Mouse (Mus musculus) gonadal fat pad, adult 2 months (tissue): ENCODE data around the gene Gm1123. TPM values are rescaled to one million over a fixed set of nuclear protein-coding genes. Genes with fewer than 3 reads are reported as not detected.

Source experiments
- DNase-seq: peaks from one replicate; pipeline ENCODE4 v3.0.0-alpha.2; 2012; ENCODE audit warnings: low read depth
- polyA plus RNA-seq: library from polyadenylated mRNA; depleted of rRNA; stranded (reverse); fragments of >200 nt; gene quantifications from 2 replicates; pipeline ENCODE4 v1.2.3, GENCODE M21; 2012

Gene Gm1123
- polyA plus RNA-seq, 1 experiment: not detected

- no peak for DNase-seq
Measured at GRCm38 (mm10) chr9:99001326-99001725, 34.2 kb downstream of the Gm1123 start.

GRCm38 (mm10) chr9:98999881-99000339, 35.6 kb downstream of the Gm1123 start:
- no peak for DNase-seq

- DNase-seq: no peak
Measured at GRCm38 (mm10) chr9:98994103-98994502, 41.4 kb downstream of the Gm1123 start.

GRCm38 (mm10) chr9:98987131-98987530, 48.4 kb downstream of the Gm1123 start:
- no peak for DNase-seq

GRCm38 (mm10) chr9:98986476-98987096, 48.9 kb downstream of the Gm1123 start:
- no peak for DNase-seq

GRCm38 (mm10) chr9:98985800-98986475, 49.6 kb downstream of the Gm1123 start, which contains the start of gene Faim:
Faim (plus strand) TSS chr9:98986373.
- peak; percentile 55 for DNase-seq

GRCm38 (mm10) chr9:98979431-98980416, 55.8 kb downstream of the Gm1123 start:
- no peak for DNase-seq

- DNase-seq: no peak
Measured at GRCm38 (mm10) chr9:98976520-98976919, 59.0 kb downstream of the Gm1123 start.

- no peak for DNase-seq
Measured at GRCm38 (mm10) chr9:98976081-98976480, 59.4 kb downstream of the Gm1123 start.

- no peak for DNase-seq
Measured at GRCm38 (mm10) chr9:98974898-98975297, 60.6 kb downstream of the Gm1123 start.

- DNase-seq: no peak
Measured at GRCm38 (mm10) chr9:98973561-98973960, 62.0 kb downstream of the Gm1123 start.

GRCm38 (mm10) chr9:98973101-98973521, 62.4 kb downstream of the Gm1123 start:
- no peak for DNase-seq

- DNase-seq: no peak
Measured at GRCm38 (mm10) chr9:98965084-98965483, 70.4 kb downstream of the Gm1123 start.

- no peak for DNase-seq
Measured at GRCm38 (mm10) chr9:98963661-98964060, 71.9 kb downstream of the Gm1123 start.

GRCm38 (mm10) chr9:98962478-98963142, 72.9 kb downstream of the Gm1123 start:
- no peak for DNase-seq

GRCm38 (mm10) chr9:98961591-98962477, 73.7 kb downstream of the Gm1123 start:
- no peak for DNase-seq

- no peak for DNase-seq
Measured at GRCm38 (mm10) chr9:98960348-98960747, 75.2 kb downstream of the Gm1123 start.

- DNase-seq: no peak
Measured at GRCm38 (mm10) chr9:98959851-98960250, 75.7 kb downstream of the Gm1123 start.

- no peak for DNase-seq
Measured at GRCm38 (mm10) chr9:98958628-98959027, 76.9 kb downstream of the Gm1123 start.

- DNase-seq: no peak
Measured at GRCm38 (mm10) chr9:98957751-98958351, 77.7 kb downstream of the Gm1123 start.
